Mouse (Mus musculus) 3T3-L1 (cell line): Measurements from ENCODE around the gene Sult2b1.

Experiments
- DNase-seq: peaks from one replicate; pipeline ENCODE4 v3.0.0-alpha.2; 2015; ENCODE audit warnings: low read depth, low spot score

The Sult2b1 gene

DNA sequence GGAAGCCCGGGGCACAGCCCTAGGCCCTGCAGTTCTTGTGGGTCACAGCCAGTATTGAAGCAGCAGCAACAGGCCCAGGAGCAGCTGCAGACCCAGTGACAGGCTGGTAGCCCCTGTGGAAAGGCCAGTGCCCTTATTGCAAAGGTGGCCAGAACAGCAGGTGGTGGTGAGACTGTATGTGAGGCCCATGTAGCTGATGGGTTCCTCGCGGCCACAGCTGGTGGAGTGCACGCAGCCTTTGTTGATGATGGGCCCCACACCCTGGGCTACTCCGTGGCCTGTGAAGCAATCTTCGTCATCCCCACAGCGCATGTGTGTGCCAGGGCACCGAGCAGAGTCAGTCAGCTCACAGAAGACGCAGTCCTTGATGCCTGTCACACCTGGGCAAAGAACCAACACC is 59.3 kb downstream of the Sult2b1 start:
- no peak for DNase-seq

DNA sequence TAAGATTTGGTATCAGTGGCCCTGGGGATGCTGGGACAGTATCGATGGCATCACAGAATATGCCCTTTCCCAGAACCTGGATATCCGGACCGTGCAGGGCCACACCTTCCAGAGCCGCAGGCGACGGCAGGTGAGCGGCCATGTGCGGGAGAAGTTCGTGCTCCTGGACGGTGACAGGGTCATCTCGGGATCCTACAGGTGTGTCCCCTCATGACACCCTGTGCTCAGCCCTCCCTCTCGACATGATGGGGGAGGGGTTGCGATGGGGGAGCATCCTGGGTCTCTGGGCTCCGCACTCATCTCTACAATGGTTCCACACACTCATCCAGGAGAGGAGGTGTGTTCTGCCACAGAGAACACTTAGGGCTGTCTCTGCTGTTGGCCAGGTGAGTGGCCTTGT is 60.7 kb downstream of the Sult2b1 start:
- DNase-seq = no peak

DNA sequence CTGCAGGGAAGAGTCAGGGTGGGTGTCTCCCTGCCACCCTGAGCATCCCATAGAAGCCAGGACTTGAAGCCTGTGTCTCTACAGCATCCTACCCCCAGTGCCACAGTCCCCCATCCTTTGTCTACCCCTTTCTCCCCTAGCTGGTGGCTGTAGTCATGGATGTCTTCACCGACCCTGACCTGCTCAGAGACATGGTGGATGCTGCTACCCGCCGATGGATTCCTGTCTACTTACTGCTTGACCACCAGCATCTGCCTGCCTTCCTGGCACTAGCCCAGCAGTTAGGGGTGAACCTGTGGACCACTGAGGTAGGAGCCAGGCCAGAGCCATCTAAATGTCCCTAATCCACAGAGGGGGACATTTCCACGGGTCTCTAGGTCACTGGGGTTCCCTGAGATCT is 61.2 kb downstream of the Sult2b1 start:
- no peak for DNase-seq

DNA sequence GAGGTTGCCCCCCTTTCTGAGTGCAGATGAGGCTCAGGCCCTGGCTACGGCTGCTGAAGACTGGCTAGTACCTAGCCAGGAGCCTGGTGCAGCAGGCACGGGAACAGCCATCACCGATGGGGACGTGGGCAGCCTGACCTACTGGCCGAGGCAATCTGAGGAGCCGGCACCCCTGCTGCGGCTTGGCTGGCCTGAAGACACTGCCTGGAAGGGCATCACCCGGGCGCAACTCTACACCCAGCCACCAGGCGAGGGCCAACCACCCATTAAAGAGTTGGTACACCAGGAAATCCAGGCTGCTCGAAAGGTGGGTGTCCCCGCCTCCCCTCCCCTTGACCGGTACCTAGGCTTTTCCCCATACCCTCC is 62.1 kb downstream of the Sult2b1 start:
- no peak for DNase-seq

DNA sequence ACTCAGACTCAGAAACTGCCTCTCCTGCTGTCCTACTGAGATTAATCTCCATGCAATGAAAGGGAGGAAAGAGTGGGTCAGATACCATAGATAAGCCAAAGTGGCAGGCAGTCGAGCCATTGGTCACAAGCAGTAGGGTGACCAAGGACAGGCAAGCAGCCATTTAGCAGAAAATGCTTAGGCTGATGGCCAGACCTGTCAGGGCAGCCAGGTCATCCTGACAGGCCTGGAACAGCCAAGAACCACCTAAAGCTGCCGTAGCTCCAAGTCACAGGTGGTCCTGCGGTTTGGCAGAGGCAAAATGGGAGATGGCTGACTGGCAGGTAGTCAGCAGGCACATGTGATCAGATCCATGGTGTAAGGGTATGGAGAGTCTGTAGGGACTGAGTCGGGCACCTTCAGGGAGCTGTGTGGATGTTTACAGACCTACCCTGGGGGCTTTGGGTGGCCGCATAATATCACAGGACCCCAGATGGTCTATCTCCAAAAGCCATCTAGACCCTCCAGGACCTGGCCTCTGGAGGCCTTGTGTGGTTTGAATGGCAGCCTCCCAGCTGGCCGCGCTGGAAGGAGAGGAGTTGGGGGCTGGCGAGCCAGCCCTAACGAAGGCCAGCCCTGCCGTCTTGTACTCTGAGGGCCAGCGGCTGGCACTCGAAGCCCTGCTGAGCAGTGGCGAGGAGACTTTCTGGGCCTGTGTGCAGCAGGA is 62.7 kb downstream of the Sult2b1 start:
- DNase-seq = no peak

DNA sequence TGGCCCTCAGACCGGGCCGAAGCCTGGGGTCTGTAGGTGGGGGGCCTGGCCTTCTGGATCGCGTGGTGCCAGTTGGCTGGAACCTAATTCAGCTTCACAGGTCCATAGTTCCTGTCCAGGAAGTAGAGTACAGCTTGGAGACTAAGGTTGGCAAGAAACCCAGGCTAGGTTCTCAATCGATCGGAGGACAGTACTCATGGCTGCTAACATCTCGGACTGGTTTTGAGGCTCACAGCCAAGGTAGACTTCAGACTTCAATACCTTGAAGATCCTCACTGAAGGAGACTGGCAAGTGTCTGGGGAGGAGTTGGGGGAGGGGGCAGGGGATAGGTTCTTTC is 63.3 kb downstream of the Sult2b1 start:
- DNase-seq = no peak

DNA sequence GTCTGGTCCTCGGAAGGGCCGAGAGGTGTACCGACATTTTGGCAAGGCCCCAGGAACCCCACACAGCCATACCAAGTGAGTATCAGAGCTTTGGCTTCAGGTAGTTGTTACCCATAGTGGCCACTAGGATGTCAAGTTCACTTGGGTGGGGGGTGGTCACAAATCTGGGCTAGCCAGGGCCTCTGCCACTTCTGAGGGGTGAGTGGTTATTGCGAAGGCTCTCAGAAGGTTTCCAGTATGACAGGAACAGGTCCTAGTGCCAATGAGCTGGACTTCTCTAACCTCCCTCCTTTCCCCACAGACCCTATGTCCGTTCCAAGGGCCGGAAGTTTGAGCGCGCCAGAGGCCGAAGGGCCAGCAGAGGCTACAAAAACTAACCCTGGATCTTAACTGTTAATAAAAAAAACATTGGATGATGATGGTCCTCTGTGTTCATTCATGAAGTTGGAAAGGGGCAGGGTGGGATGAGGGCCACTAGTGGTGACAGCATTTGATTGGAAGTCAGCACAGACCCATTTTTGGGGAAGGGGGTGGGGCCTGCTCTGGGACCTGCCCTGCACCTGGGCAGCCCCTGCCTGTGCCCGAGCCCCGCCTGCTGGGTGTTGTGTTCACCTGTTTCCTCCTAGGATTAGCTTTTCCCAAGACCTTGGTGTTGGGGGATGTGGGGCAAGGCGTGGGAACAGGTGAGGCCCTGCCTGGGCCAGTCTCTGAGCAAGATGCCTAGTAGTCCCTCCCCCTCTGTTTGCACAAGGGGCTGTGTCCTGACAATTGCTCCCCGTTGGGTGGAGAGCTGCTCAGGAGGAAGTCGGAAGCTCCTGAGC is 63.8 kb downstream of the Sult2b1 start, which contains the start of gene Fam83e:
Gene Fam83e, plus strand, starts transcription at position 800 of the 821 bp plus-strand sequence.
- no peak for DNase-seq

DNA sequence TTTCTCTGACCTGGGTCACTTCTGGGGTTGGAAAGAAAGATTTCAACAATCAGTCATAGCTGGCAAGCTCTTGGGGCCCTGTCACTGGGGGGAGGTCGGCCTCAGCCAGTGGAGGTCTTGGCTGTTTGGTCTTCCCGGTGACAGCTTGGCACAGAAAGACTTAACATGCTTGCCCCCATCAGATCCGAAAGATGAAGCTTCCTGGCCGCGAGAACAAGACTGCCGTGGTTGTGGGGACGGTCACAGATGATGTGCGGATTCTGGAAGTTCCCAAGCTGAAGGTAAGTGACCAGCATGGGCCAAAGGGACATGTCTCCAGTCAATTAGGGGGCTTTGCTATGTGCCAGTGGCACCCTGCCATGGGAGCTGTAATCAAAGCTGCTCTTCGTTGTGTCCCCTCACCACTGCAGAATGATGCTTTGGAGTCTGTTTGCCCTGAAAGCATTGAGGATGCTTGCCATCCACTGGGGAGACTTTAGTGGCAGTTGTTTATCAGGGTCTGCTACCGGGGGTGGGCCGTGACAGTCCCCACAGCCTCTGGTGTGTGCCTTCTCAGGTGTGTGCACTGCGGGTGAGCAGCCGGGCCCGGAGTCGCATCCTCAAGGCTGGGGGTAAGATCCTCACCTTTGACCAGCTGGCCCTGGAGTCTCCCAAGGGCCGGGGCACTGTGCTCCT is 64.6 kb downstream of the Sult2b1 start:
- no peak for DNase-seq

DNA sequence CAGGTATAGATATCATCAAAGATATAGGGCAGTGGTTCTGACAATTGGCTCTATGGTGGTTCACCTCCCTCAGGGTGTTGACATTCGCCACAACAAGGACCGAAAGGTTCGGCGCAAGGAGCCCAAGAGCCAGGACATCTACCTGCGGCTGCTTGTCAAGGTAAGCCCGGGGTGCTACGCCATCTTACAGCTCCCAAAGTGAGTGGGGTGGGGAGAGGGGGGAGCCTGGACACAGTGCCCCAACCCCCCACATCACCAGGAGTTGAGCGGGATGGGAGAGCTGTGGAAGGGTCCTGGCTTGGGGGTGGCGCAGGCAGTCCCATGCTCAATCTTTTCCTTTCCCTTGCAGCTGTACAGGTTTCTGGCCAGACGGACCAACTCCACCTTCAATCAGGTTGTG is 65.3 kb downstream of the Sult2b1 start:
- DNase-seq = no peak

DNA sequence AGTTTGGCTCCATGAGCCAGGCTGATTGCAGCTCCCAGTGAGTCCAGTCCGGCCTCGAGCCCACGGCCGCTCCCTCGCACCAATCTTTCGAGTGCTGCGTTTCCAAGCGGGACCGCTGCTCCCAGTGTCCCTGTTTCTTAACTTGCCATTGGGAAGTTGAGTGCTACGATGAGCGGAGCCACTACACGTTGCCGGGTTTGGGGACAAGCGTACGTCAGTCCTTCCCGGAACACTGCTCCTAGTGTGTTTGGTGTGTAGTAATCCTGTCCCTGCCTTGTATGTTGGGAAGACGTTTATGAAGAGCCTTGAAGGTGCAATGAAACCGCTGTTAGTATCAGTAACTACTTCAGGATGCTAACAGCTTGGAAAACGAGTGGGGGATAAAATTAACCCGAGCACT is 66.1 kb downstream of the Sult2b1 start:
- peak; percentile 32 for DNase-seq

DNA sequence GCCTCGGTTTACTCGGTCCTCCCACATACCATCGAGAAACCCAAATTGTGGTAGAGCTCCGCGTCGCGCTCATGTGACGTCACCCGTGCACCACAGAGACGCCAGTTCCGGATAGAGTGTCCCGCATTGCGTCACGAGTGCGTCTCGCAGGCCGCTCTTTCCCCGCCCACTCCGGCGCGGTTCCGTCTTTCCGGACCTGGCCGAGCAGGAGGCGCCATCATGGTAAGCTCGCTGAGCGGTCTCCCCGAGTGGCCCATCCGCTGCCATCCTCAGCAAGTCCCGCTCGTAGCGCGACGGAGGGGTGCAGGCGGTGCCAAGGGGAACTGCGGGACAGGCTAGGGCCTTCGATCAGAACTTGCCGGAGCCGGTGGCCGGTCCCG is 66.6 kb downstream of the Sult2b1 start, which contains the start of gene Sphk2:
Gene Sphk2, minus strand, starts transcription at position 85 of the 380 bp plus-strand sequence.
- peak; percentile 94 for DNase-seq

DNA sequence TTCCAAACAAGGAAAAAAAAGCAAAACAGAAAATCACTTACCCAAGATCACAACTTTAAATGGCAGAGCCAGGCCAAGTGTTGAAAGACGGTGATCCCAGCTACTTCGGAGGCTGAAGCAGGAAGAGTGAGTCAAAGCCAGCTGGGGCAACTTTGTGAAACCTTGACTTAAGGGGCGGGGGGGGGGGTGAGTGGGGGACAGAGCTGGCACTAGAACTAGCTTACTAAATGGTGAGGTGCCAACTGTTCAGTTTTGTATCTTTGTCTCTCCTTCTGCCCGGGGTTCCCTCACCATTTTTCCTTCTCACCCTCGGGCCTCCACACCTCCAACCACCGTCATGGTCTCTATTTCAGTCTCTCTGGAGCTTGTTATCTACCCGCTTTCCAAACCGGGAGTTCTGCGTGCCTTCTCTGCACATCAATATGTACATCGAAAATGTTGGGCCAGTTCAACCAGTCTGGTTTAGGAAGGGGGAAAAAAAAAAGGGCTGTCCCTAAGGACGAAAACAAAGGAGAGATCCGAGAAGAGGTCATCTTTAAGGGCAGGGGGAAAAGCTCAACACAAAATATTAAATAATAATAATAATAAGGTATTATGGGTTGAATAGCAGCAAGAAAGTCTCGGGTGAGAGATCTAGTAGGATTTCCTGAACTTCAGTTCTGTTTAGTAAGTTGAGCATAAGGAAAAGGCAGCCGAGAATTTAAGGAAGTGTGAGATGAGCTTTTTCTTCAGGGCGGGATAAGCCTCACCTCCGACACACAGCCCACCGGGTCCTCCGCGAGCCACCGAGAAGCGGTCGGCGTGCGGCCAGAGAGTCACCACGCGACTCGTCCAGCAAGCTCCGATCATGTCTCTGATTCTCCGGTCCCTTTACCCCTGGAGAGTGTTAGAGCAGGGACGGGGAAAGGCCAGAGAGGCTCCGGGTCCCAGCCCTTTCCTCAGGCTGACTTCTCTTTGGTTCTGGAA is 67.2 kb downstream of the Sult2b1 start:
- DNase-seq = no peak

DNA sequence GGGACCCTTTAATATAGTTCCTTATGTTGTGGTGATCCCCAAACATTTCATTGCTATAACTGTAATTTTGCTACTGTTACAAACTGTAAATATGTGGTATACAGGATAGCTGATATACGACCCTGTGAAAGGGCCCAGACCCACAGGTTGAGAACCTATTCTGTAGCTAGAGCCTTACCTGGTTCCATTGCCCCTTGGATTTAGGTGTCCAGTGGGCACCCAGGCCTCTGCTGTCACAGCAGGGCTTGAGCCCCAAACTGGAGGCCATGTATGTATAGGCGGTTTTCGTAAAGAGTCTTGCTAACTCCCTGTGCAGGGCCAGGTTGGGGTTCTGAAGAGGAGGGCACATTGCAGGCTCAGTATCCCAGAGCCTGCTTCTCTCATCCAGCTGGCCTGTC is 68.0 kb downstream of the Sult2b1 start:
- no peak for DNase-seq

DNA sequence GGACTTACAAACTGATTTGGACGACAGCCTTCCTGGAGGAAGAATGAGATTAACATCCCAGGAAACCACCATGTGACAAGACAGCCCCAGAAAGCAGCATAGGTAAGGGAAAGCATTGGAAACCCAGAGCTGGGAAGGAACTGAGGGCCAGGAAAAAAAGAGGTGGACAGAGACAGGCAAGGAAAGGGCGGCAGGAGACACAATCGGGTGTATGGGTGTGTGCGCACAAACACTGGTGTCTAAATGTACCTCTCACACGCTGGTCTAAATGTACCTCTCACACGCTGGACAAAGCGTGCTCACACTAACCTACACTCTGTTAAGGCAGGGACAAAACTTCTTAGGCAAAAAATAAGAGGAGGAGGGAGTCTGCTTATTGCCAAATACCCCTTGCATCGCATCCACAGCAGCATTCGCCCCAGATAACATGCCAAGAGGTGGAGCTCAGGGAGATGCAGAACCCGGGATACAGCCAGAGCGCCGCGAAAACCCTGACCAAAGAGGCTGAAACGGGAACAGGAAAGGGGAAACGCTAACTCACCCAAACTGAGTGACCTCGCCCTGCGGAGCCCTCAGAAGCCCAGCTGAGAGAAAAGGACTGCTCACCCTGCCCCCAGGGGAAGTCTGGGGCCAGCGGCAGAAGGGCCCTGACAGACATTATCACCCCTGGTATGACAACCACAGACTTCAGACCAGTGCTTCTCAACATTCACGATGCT is 68.6 kb downstream of the Sult2b1 start:
- no peak for DNase-seq

DNA sequence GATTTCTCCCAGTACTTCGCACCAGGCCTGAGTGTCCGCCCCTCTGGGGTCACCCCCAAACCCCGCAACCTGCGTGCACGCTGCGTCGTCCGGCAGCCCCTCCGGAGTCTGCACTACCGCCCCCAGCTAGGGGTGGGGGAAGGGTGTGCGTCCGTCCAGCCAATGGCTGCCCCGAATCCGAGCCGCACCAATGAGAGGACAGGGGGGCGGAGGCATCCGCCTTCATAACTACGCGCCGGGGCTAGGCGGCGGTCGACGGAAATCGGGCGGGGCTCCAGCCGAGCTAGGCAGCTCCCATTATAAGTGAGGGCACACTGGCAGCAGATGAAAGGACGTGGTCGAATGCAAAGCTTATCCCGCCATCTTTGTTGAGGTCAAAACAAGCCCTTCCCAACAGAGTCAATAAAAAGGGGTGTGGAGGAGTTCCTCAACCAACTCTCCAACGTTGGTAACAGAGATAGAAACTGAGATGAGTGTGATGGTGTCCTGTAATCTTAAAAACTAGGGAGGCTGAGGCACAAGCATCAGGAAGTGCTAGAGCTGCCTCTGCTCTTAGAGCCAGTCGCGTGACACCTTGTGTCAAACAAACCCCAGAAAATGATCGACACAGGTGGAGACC is 69.3 kb downstream of the Sult2b1 start, which contains the start of gene Rpl18:
Gene Rpl18, plus strand, starts transcription at position 368 of the 619 bp plus-strand sequence.
- DNase-seq = peak; percentile 98

DNA sequence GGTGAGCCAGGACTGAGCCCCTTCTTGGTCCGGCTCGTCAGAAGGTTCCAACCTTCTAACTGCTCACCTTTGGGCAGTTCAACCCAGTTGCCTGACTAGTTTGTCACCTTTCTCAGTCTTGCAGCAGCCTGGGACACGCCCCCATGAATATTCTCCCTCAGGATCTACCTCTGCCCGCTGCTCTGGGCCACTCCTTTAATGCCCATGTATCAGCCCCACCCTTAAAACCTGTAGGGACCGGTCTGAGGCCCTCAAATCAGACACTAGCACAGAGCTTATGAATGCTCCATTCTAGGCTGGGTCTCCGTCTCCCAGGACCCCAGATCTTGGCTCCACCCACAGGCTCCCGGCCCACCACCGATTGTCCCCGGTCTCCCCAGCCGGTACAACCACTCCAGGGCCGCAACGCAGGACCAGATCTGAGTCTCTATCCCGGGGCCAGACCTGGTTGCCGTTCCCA is 69.8 kb downstream of the Sult2b1 start:
- peak; percentile 43 for DNase-seq

DNA sequence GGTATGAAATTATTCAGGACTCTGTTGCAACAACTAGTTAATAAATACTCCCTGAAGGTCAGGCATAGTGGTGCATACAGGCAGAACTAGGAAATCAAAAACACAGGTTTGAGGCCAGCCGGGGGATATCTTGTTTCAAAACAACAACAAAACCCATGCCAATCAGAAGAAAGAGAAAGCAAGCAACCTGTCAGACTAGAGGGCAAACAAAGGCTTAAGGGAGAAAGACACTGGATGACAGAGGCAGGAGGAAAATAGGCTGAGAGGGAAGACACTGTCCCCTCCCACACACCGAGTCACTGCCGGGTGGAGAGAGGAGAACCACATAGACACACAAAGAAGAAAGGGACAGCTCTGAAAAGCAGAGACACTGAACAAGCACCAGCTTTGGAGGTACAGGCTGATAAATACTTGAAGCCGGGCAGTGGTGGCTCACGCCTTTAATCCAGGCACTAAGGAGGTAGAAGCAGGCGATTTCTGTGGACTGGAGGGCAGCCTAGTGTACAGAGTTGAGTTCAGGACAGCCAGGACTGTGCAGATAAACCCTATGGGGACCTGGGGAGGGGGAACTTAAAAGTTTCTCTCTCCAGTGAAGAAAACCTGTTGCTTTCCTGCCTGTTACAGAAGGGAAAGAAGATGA is 70.5 kb downstream of the Sult2b1 start:
- DNase-seq = no peak

DNA sequence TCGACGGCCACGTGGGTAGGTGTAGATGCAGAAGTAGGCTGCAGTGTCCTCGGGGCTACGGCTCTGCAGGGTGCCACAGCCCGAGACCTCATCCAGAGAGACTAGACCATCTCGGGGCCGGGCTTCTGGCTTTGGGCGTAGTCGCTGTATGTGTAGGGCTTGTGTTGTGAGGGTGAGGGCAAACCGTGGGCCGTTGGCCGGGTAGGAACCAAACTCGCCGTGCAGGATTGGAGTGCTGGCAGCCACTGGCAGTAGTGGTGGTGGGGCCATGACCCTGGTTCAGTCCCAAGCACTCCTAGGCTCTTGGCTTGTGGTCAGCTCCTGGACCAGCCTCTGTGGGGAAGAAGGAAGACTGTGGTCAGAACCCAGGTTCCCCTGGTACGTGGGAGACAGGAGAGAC is 71.1 kb downstream of the Sult2b1 start:
- no peak for DNase-seq

DNA sequence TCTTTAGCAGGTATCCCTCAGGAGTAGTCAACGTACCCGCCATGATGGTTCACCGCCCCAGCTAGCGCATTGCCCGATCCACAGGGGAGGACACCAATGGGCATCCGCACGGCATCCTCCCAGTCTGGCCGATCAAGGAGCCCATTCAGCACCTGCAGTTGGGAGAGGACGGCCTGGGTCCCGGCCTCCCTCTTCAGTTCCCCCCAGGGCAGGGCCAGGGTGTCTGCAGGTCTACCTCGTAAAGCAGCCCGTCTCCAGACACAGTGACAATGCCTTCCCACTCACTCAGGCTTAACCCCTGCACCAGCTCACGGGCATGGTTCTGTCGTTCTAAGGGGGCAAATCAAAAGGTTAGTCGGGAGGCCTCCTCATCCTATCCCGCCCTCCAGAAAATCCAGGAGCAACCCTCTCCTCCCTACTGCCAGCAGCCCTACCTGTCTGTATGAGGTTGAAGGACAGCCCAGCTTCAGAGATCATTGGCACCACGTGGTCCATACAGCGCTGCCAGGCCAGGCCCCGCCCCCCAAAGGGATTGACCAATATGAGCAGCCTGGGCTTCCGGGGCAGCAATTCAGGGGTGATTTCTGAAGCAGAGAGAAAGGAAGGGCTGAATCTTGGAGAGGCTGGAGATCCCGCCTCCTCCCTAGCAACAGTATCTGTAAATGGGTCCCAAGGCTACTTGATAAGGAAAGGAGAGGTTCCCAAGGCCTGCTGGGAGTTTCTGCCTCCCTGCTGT is 72.3 kb downstream of the Sult2b1 start:
- no peak for DNase-seq
